Mouse (Mus musculus) liver, embryonic 14.5 days (tissue): ENCODE results near the gene Akt3.

Experiments
- CTCF ChIP-seq: IDR thresholded peaks from 2 replicates; pipeline ENCODE4 v1.5.1; 2016; ENCODE audit warnings: antibody characterized with exemption, low read depth, control low read depth
- EP300 ChIP-seq: IDR thresholded peaks from 2 replicates; pipeline ENCODE4 v1.6.1; 2016; ENCODE audit warnings: antibody characterized with exemption, low read depth

DNA sequence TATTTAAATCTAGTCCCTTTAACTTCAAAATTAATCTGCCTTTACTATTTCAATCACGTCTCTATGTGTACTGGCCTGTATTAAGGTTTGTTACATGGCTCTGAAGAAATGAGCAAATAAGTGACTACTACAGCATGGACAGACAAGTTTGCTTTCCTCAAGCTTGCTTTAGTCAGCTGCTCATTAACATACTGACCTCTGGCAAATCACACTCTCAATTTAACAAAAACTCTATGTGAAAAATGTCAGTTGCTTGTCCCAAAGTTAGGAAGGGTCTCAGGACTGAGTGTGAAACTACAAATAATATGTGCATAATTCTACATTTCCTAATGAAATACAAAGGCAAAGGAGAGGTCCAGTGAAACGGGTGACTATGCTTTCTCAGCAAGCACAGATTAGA is 109.3 kb downstream of the Akt3 start:
- no peak for TF ChIP-seq CTCF
- TF ChIP-seq EP300, result no peak
